Mouse (Mus musculus): ENCODE measurements around the gene Lpcat2b.
"Not testable (repeated sequence)": the region's sequence is repeated elsewhere in the genome, so short reads cannot be mapped to it uniquely, and the experiment has no call there.

Lpcat2b gene

GRCm38 (mm10) chr5:107431249-107431648, at the start of gene Lpcat2b:
Gene Lpcat2b, plus strand, starts transcription at chr5:107431549.
- no peak for DNase-seq

- not testable (repeated sequence) for DNase-seq
Measured at GRCm38 (mm10) chr5:107386448-107386847, 44.9 kb upstream of the Lpcat2b start.

GRCm38 (mm10) chr5:107387788-107388187, 43.6 kb upstream of the Lpcat2b start:
- no peak for DNase-seq

- no peak for DNase-seq
Measured at GRCm38 (mm10) chr5:107389373-107389772, 42.0 kb upstream of the Lpcat2b start.

GRCm38 (mm10) chr5:107394437-107394836, 36.9 kb upstream of the Lpcat2b start:
- DNase-seq: no peak

- DNase-seq: no peak
Measured at GRCm38 (mm10) chr5:107402436-107402835, 28.9 kb upstream of the Lpcat2b start, which contains the start of gene Ephx4. Gene Ephx4, plus strand, starts transcription at chr5:107402736.

GRCm38 (mm10) chr5:107403011-107403946, 28.1 kb upstream of the Lpcat2b start:
- DNase-seq: peak; percentile 23

GRCm38 (mm10) chr5:107403947-107404684, 27.2 kb upstream of the Lpcat2b start:
- DNase-seq: no peak

GRCm38 (mm10) chr5:107405361-107405760, 26.0 kb upstream of the Lpcat2b start:
- no peak for DNase-seq

- no peak for DNase-seq
Measured at GRCm38 (mm10) chr5:107410305-107410704, 21.0 kb upstream of the Lpcat2b start.

GRCm38 (mm10) chr5:107411326-107411725, 20.0 kb upstream of the Lpcat2b start:
- DNase-seq: no peak

- DNase-seq: no peak
Measured at GRCm38 (mm10) chr5:107412285-107412684, 19.1 kb upstream of the Lpcat2b start.

- no peak for DNase-seq
Measured at GRCm38 (mm10) chr5:107415098-107415497, 16.3 kb upstream of the Lpcat2b start.

GRCm38 (mm10) chr5:107421676-107422075, 9.7 kb upstream of the Lpcat2b start:
- DNase-seq: no peak

- no peak for DNase-seq
Measured at GRCm38 (mm10) chr5:107434001-107434400, 2.7 kb downstream of the Lpcat2b start.

GRCm38 (mm10) chr5:107436185-107436584, 4.8 kb downstream of the Lpcat2b start:
- DNase-seq: no peak

- DNase-seq: no peak
Measured at GRCm38 (mm10) chr5:107436587-107437209, 5.3 kb downstream of the Lpcat2b start.

GRCm38 (mm10) chr5:107437464-107438281, 6.3 kb downstream of the Lpcat2b start, which contains the start of gene Btbd8:
Gene Btbd8, plus strand, starts transcription at chr5:107437997.
- peak; percentile 96 for DNase-seq

- no peak for DNase-seq
Measured at GRCm38 (mm10) chr5:107438353-107438752, 7.0 kb downstream of the Lpcat2b start.

GRCm38 (mm10) chr5:107441881-107442280, 10.5 kb downstream of the Lpcat2b start:
- no peak for DNase-seq

- no peak for DNase-seq
Measured at GRCm38 (mm10) chr5:107444251-107444650, 12.9 kb downstream of the Lpcat2b start.

- DNase-seq: no peak
Measured at GRCm38 (mm10) chr5:107447977-107448376, 16.6 kb downstream of the Lpcat2b start.
